Mouse (Mus musculus): Measurements from ENCODE around the gene Tcstv3. TPM values are rescaled to one million over a fixed set of nuclear protein-coding genes. Genes with fewer than 3 reads are reported as not detected.

Tcstv3 gene
- 0.57 TPM for polyA plus RNA-seq (2017; shearing (Covaris generic))

DNA sequence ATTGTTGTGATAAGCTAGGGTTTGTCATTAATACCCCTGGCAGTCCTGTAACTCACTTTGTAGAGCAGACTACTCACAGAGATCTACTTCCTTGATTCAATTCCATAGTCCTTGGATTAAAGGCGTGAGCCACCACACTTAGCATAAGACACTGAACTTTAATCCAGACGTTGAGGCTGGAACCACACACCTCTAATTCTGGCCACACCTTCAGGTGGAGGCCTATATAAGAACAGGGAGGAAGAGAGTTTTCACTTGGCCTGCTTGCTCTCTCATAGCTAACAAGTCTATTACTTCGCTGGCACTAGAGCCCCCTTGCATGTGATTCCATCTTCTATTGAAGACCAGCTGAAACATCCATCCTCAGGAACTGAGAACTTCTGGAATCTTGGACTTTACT is at the start of gene Tcstv3:
TSS of gene Tcstv3 (plus strand) at position 301 of the 400 bp plus-strand sequence.

DNA sequence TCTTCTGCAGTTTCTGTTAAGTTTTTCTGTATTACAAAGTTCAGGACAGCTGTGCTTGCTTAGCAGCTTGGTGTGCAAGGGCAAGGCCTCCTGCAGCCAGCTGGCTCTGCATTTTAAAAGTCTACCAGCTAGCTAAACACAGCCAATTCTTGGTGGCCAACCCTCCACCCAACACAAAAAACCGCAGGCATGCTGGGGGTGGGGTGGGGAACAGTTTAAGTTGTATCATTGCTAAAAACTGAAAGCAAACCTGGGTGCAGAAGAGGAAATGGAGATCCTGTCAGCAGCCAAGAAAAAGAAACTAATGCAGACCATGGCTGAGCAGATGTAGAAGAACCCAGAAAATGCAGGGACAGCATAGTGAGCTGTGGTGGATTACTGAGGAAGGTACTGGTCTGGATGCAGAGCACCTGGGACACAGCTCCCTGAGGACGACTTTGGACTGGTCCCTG is 16.7 kb upstream of the Tcstv3 start, which contains the start of gene BC147527:
TSS of gene BC147527 (plus strand) at position 402 of the 452 bp plus-strand sequence.

Other genes starting within 250 kb of the Tcstv3 start
- gene Gm20767, start 176.6 kb upstream of the Tcstv3 start, polyA plus RNA-seq (2017; shearing (Covaris generic)), result not detected
- gene Gm21818, start 144.4 kb upstream of the Tcstv3 start, polyA plus RNA-seq (2017; shearing (Covaris generic)), result not detected
- gene Gm21762, start 100.9 kb upstream of the Tcstv3 start, polyA plus RNA-seq (2017; shearing (Covaris generic)), result not detected
- not detected for gene Gm21731, start 77.8 kb upstream of the Tcstv3 start, polyA plus RNA-seq (2017; shearing (Covaris generic))
- not detected for gene AF067061, start 53.8 kb upstream of the Tcstv3 start, polyA plus RNA-seq (2017; shearing (Covaris generic))
- 94.0 TPM for gene BC147527, start 16.5 kb upstream of the Tcstv3 start, polyA plus RNA-seq (2017; shearing (Covaris generic))